Mouse (Mus musculus): ENCODE data around the gene Cenpb.

The Cenpb gene

DNA sequence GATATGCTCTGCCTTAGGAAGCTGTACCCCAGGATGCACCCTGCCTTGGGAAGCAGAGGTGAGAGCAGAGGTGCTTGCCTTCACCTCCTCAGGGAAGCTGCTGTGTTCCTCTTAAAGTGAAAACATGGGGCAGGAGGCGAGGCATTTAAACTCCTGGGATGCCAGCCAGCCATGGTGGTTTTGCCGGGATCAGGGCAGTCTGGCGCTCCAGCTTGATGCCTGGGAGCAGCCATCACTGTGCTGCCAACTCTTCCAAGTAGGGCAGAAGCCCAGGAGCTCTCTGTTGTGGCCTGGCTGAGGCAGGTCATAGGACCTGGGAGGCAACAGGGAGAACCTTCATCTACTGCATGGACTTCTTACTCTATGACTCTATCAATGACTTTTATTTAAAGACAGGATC lies 21.4 kb upstream of the Cenpb start:
- in situ Hi-C loops (cut with MboI; ENCODE audit: low sequenced_read_pairs), result no loop called here

DNA sequence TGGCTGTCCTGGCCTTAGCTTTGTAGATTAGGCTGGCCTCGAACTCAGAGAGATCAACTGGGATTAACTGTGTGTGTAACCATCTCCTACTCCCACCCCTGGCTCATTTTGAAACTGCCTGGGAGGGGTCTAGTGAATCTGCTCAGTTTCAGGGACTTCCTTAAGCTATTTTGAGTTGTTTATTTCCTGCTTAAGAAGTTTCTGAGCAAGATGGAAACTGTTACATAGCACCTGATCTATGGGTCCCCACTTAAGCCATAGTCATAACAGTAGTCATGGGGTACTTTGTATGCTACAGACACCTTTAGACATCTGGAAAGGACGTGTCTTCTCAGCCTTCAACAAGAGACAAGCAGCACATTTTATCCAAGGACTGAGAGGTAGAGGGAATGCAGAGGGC lies 20.8 kb upstream of the Cenpb start:
- in situ Hi-C loops (cut with MboI; ENCODE audit: low sequenced_read_pairs), result no loop called here

DNA sequence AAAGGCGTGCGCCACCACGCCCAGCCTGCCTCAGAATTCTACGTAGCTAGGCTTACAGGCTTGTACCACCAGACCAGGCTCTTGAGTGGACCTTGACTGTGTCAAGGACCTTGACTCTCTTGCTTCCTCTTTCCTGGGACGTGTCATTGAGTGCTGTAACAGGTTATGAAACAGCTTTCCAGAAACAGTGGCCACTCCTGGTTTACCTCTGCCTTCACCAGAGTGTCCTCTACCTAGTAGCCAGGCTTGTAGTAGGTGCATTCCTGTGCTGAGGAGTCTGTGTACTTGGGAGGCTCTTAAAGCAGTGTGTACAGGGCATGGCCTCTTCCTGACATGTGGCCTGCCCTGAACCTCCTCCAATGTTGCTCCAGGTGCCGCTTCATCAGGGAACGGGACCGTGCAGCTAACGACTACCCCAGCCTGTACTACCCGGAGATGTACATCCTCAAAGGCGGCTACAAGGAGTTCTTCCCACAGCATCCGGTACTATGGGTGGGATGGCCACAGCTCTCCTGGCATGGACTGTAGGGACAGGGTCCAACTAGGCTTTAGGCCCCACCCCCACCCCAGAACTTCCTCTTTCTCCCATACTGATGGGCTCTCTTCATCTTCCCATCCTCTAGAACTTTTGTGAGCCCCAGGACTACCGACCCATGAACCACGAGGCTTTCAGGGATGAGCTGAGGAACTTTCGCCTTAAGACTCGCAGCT lies 16.9 kb upstream of the Cenpb start:
- in situ Hi-C loops (cut with MboI; ENCODE audit: low sequenced_read_pairs), result no loop called here

DNA sequence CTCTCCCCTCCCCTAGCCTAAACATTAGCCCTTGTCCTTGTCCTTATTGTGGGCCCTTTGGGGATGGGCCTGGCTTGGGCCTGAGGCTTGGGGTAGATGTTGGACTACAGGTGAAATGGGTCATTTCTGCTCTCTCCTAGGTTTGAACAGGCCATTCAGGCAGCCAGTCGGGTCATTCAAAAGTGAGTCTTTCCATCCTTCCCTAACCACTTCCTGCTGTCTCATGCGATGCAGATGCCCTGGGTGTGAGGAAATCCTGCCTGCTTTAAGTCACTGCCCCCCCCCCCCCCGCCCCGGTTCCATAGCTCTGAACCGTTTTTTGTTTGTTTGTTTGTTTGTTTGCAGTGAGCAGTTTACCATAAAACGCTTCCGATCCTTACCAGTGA lies 11.1 kb upstream of the Cenpb start:
- in situ Hi-C loops (cut with MboI; ENCODE audit: low sequenced_read_pairs), result no loop called here

DNA sequence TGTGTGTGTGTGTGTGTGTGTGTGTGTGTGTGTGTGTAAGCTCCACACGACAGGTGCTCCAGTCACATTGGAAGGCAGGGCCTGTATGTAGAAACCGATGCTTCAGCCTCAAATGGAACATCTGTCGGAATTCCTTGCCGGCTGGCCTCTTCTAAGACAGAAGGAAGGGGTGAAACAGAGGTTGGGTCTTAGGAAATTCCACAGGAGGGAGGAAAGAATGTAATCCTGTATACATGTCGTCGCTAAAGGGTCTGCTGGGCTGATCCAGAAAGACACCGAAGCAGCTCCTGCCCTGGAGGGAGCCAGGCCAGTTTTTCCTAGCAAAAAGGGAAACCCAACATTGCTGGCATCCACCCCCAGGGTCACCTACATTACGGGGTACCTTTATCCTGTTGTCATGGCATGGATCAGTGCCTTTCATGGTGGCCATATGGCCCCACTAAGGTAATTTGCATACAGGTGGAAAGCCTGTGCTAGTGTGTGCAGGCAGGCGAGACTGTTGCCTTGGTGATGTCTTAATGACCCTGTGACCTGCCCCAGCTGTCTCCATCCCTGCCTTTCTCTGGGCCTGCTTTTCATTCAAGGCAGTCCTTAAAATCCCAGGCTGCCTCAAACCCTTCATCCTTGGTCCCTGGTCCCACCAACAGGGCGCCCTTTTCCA lies 10.6 kb upstream of the Cenpb start:
- in situ Hi-C loops (cut with MboI; ENCODE audit: low sequenced_read_pairs), result no loop called here

DNA sequence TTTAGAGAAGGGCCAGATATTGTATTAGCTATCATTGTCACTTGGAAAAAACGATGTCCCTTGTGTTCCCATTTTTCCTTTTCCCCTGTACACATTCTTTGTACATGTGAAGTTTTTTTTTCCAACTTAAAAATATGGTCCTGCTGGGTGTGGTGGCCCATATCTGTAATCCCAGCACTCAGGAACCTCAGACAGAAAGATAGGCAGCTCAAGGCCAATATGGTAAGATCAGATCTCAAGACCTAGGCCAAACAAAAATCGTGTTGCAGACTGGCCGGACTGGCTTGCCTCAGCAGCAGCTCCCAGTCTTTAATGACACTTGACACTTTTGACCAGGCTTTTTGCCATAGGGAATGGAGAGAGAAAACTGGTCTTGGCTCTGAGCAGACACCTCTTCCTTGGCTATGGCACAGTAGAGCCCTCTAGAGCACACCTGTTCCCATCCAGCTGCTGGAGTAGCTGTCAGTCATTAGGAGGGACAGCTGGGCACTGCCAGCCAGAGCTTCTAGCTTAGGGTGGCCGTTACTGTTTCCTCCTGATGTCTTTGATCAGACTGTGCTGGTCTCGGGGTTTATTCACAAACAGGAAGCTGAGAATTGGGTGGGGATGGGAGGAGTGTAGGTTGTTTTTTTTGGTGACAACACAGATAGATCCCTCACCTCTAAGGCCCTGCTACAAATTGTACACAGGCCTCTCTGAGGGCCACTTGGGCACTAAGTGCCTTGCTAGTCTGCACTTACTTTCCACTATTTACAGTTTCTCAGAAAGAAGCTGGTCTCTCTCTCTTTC lies 9.8 kb upstream of the Cenpb start:
- in situ Hi-C loops (cut with MboI; ENCODE audit: low sequenced_read_pairs), result no loop called here

DNA sequence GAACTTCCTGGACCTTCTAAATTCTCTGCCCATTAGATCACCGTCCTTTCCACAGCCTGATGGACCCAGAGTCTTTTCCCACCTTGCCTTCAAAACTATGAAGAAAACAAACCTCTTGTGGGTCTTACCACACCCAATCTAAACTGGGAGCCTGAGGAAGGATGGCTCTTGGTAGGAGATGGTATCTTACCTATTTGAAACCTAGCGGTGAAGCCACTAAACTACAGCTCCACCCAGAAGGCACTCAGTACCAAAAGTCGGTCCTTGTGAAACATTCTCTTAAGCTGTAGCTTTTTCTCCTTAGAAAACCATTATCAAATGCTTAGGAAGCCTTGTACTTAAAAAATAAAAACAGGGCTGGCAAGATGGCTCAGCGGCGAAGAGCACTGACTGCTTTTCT lies 8.4 kb upstream of the Cenpb start:
- in situ Hi-C loops (cut with MboI; ENCODE audit: low sequenced_read_pairs), result no loop called here

DNA sequence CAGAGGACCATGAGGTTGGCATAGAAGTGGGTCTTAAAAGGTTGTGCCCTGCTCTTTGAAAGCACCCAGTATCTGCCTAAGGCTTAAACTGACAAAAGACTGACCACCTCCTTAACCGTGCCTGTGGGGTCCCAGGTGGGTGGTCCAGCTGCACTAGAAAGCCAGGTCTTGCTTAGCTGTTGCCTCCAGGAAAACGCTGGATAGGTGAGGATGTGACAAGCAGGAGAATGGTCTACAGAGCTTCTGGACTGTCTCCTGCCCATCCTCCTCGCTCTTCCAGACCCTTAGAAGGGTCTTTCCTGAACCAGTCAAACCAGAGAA lies 7.7 kb upstream of the Cenpb start:
- in situ Hi-C loops (cut with MboI; ENCODE audit: low sequenced_read_pairs), result no loop called here

DNA sequence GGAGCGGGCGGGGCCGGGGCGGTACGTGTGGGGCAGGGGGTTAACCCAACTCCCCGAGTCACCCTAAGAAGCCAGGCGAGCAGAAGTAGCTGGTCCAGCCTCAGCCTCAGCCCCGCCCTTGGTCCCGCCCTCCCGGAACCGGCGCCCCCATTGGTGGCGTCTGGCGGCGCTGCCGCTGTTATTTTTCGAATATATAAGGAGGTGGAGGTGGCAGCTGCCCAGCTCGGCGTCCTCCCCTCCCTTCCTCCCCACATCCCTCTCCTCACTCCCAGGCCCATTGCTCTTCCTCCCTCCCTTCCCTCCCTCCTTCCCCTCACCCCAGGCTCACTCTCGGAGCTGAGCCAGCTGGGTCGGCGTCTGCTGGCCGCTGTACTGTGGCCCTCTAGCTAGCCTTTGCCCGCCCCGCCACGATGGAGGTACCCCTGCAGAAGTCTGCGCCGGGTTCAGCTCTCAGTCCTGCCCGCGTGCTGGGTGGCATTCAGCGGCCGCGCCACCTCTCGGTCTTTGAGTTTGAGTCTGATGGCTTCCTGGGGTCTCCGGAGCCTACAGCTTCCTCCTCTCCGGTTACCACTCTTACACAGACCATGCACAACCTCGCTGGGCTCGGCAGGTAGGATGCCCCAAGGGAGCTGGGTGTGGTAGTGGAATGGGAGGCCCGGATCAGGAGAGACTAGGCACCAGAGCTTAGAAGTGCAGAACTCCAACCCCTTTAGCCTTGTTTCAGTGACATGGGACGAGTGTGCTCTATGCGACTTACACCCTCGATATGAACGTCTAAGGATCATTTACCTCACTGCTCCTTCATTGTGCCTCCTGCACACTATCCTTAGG lies 7.1 kb upstream of the Cenpb start, which contains the start of the genes Cdc25b and Spef1:
TSS of gene Cdc25b (plus strand) at position 179 of the 831 bp plus-strand sequence.
TSS of gene Spef1 (minus strand) at position 512 of the 831 bp plus-strand sequence.
- in situ Hi-C loops (cut with MboI; ENCODE audit: low sequenced_read_pairs), result no loop called here

DNA sequence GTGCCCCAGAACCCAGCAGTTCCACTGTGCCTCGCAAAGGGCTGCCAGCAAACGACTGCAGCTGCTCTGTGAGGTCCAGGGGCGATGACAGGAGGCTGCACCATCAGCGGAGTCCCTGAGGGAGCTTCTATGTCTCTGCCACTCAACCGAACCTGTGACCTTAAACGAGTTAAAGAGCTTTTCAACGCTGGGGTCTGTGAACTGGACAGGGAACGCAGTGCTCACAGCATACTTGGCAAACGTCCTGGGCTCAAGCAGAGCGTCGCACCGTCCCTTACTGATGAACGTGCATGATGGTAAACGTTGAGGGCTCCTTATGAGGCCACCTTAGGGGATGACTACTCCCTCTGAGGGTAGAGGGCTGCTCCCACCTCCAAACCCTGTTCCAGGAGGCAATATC lies 6.5 kb upstream of the Cenpb start:
- in situ Hi-C loops (cut with MboI; ENCODE audit: low sequenced_read_pairs), result no loop called here

DNA sequence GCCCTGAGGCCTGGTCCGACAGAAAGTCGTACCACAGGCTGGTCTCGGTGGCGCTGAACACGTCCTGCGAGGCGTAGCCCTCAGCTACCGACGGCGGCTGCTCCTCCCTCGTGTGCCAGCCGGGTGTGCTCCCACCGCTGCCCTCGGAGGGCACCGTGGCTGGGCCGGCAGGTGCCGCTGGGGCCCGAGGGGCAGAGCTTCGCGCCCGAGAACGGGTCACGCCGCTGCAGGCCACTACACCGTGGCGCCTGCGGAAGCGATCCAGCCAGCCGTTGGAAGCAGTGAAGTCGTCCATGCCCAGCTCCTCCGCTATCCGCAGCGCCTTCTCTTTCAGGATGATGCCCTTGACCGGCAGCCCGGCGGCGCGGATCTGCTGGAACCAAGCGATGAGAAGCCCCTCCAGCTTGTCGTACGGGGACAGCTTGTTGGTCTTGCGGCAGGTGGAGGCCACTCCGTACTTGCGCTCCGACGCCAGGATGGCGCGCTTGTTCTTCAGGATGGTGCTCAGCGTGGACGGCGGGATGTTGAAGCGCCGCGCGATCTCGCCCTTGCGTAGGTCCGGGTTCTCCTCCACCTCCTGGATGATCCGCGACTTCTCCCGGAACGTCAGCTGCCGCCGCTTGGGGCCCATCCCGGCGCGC lies 501 bp downstream of the Cenpb start:
- in situ Hi-C loops (cut with MboI; ENCODE audit: low sequenced_read_pairs), result no loop called here

DNA sequence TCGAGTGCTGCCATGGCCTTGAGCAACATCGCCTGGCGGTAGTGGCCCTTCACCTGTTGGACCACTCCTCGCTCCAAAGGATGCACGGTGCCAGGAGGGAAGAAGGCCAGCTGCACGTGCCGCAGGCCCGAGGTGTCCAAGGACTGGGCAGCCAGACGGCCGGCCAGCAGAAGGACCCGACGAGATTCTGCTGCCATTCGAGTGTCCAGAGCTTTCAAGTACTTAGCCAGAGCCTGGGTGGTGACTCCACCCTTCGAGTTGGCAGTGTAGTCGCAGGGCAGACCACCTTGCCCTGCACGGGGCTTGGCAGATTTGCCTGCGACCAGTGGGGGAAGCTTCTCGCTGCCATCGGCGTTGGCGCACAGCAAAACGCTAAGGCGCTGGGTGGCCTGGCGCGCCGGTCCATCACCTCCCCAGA lies 1.0 kb downstream of the Cenpb start:
- in situ Hi-C loops (cut with MboI; ENCODE audit: low sequenced_read_pairs), result no loop called here

DNA sequence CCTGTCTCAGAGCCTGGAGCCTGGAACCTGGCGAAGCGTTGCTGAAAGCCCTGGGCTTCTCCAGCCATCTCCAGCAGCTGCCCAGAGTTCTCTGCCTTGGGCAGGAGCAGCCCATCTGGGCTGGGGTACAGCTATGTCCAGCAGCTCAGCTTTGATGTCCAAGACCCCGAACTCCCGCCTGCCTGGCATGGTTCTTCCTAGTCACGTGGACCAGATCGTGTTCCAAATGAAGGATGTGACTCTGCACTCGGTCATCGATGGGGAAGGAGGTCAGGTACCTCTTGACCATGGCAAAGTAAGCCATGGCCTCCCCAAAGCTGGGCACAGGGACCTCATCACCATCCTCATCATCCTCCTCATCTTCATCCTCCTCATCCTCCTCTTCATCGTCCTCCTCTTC lies 1.9 kb downstream of the Cenpb start:
- in situ Hi-C loops (cut with MboI; ENCODE audit: low sequenced_read_pairs), result no loop called here

DNA sequence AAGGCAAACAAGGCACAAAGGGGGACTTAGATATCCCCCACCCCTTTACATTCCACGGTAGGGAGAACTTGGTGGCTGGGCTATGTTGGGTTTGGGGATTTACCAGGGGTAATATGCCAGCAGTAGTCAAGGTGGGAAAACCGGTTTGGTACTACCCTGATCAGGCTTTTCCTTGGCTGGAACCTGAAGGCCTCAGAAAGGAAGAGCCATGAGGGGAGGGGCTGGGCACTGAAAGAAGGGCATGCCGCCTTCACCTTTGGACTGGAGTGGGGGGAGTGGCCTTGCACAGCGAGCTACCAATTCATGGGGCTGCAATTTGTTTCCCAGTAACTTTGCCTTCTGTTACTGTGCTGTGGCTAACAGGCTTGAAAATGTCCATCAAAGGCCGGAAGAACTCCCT lies 3.4 kb downstream of the Cenpb start:
- in situ Hi-C loops (cut with MboI; ENCODE audit: low sequenced_read_pairs), result no loop called here

DNA sequence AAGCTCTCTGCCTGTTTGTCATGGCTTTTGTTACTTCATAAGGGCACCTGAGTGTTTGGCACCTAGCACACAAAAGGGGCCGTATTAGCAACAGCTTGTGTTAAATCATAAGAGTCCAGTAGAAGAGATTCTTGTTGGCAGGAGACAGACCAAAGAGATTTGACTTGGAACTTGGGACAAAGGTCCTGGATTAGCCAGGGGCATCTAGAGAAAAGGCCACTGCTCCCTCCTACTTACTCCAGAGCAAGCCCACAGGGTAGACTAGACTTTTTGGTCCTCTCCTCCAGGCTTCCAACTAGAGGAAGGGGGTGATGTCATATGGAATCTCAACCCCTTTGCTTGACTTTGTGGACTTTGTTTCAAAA lies 3.9 kb downstream of the Cenpb start:
- in situ Hi-C loops (cut with MboI; ENCODE audit: low sequenced_read_pairs), result no loop called here

DNA sequence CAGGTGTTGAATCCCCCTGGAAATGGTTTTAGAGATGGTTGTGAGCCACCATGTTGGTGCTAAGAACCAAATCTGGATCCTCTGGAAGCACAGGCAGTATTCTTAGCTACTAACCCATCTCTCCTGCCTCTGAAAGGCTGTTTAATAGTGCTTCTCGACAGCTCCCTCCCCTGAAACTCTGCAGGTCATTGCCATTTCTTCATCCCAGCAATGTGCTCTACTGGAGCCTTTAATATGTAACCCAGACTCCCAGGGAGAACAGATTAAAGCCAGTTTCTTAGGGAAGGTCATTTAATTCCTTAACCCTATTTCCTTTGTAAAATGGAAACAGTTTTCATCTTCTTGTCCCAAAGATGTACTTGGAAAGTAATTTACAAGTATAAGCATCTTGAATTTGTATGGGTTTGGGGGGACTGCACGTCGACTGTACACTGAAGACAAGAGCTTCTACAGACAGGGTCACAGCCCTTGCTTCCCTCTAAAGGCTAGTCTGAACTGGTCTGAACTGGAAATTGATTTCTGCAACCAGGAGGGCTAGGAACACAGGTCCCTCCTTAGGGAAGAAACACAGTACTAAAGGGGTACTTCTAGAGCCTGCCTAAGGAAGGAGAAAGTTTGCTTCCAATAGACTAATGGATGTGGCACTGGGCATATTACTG lies 4.5 kb downstream of the Cenpb start:
- in situ Hi-C loops (cut with MboI; ENCODE audit: low sequenced_read_pairs), result no loop called here

DNA sequence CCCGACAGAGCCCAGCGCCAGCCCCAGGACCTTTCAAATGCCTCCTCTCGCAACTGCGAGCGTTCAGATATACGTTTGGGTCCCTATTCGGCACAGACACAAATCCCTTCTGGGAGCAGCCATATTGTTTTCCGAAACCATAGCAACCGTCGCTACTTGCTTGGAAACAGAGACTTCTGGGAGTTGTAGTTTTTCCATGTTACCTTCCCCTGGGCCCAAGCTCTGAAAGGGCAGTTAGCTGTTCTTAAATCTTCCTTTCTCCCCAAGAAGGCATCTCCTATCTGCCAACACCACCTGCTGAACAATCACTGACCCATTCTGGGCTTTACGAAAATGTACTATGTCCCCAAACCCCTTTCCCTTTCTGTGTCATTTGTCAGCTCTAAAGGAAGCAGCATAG lies 5.2 kb downstream of the Cenpb start:
- in situ Hi-C loops (cut with MboI; ENCODE audit: low sequenced_read_pairs), result no loop called here

DNA sequence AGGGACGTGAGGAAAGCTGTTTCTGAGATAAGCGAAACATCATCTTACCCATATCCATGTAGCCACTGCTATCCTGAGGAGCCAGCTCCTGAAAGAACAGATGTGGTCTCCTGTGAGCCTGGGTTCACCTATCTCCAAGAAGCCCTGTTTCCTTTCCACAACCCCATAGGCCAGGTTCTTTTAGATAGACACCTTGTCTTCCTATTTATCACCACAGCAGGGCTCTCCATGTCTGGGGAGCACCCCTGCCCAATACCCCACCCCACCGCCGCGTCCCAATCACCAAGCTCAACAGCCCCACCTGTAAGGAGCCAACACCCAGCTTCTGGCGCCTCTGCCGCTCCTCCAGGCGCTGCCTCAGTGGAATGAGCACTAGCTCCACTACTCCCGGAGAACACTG lies 7.5 kb downstream of the Cenpb start:
- in situ Hi-C loops (cut with MboI; ENCODE audit: low sequenced_read_pairs), result no loop called here

DNA sequence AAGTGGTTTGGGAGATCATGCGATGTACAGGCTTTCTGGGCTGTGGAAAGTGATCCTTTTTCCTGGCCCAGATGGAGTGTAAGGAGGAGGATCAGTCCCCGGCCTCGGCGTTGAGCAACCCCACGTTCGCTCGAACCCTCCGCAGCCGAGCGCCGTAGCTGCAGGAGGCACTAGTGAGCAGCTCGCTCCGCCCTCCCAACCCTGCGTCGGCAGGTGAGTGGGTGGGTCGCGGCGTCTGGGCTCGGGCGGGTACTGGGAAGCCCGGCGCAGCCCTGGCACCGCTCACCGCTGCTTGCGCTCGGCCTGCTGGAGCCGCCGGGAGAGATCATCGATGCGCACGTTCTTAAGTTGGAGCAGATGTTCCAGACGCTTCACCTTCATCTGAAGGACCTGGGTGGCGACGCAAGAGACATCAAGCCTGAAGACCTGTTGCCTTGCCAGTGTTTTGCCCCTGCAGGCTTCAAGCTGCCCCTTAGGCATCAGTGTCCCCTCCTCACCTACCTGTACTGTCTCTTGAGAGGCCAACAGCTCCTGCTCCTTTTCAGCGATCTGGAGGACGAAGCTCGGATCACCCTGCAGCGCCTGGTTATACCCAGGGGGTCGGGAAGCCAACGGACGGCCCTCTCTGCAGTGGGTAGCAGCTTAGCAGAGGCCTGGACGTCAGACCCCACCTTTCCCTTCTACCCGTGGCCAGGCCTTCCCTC lies 8.3 kb downstream of the Cenpb start:
- in situ Hi-C loops (cut with MboI; ENCODE audit: low sequenced_read_pairs), result no loop called here

DNA sequence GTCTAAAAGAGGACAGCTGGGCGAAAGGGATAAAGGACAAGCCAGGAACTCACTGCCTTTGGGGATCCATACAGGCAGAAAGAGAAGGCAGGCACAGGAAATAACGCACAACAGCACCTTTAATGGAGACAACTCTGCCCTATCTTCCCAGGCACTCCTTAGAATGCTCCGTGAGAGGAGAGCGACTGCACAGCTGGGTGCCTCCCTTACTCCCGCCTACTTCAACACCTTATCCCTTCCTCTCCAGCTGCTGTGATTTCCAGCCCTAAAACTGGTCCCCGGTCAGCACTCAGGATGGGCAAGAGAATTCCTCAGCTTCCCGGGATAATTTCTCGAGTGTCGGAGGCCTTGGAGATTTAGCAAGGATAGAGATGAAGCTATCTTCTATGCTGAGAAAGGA lies 8.9 kb downstream of the Cenpb start:
- in situ Hi-C loops (cut with MboI; ENCODE audit: low sequenced_read_pairs), result no loop called here
